Mouse (Mus musculus) liver, embryonic 14.5 days (tissue): Measurements from ENCODE around the gene Hip1.

Source experiments
- CTCF ChIP-seq: IDR thresholded peaks from 2 replicates; pipeline ENCODE4 v1.5.1; 2016; ENCODE audit warnings: antibody characterized with exemption, low read depth, control low read depth
- EP300 ChIP-seq: IDR thresholded peaks from 2 replicates; pipeline ENCODE4 v1.6.1; 2016; ENCODE audit warnings: antibody characterized with exemption, low read depth

GRCm38 (mm10) chr5:135544032-135544558 is 825 bp downstream of the Hip1 start:
- TF ChIP-seq CTCF (no peak), EP300 (no peak)
